Mouse (Mus musculus) kidney, postnatal 4 days (tissue): Measurements from ENCODE around the gene Cd68.
A peak's percentile ranks its signal among the peaks of the same experiment; 100 is the strongest.
"Not testable (repeated sequence)": the region's sequence is repeated elsewhere in the genome, so short reads cannot be mapped to it uniquely, and the experiment has no call there.

Source experiments
- DNase-seq, 2 experiments: peaks; one replicate each; pipeline ENCODE4 v3.0.0; 2021; ENCODE audit warnings: mixed read lengths in 2 of 2

Cd68 gene

GRCm38 (mm10) chr11:69665457-69665960 lies 444 bp downstream of the Cd68 start:
- peak in 1 of 2 experiments; percentile 23 for DNase-seq

- no peak for DNase-seq
These were observed 1.1 kb downstream of the Cd68 start for GRCm38 (mm10) chr11:69664841-69665240.

- DNase-seq, result no peak
These were observed 2.2 kb downstream of the Cd68 start for GRCm38 (mm10) chr11:69663795-69664194.

DNA sequence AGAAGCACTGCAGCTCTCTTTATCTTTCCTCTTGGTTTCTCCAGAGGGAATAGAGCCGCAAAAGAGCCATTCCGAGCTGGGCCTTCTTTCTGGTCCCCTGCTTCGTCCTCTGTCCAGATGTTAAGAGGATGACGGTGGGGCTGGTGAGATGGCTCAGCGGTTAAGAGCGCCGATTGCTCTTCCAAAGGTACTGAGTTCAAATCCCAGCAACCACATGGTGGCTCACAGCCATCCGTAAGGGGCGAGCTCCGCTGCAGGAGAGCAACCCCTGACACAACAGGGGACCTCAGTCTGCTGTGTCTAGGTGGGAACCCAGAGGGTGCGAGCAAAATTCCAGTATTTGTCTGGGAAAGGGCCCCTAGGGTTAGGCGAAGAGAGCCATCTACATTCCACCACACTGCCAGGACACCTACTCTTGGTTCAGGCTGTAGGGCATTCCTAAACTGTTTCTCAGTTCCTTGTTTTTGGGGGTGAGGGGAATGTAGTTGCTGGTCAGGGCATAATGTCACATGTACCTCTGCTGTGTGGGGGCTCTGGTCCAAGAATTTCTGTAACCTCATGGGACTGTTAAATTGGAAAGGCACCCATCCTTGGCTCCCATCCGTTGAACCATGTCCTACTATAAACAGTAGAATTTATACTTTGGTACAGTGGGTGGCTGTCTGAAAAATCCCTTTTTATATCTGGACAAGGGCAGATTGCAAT lies 2.8 kb downstream of the Cd68 start:
- DNase-seq, result no peak

DNA sequence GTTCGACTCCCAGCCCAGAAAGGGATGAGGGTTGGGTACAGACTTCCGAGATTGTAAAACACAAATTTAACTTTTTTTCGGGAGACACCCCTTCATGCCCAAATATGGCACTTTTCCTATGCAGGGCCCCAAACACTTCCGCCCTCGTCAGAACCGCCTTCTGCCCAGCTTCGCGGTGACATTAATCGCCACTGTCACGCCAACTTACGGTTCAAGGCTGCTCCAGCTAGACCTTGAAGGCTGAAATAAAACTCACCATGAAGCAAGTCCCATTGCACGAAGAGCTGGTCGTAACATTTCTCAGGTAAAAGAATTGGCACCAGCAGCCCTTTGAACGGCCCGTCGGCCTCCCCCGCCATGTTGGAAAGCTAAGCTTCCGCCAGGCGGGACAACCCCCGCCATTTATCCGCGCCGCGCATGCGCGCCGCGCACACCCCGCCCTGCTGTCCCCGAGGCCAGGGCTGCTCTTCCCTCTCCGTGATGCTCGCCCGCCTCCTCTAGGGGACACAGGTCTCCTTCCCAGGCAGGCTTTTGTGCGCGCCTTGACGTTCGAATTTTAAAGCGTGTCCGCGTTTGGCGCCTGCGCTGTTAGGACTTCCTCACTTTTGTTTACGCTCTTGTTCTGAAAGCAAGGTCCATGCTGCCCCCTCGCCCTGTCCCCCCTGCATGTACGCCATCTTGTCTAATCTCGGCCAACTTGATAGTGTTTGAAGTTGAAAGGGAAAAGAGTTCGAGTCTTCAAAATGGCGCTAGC lies 3.6 kb downstream of the Cd68 start, which contains the start of gene Mpdu1:
Mpdu1 (minus strand) TSS at position 430 of the 754 bp plus-strand sequence.
- DNase-seq, result peak; percentile 94 to 97

GRCm38 (mm10) chr11:69661221-69661881 lies 4.6 kb downstream of the Cd68 start:
- DNase-seq, result no peak

DNA sequence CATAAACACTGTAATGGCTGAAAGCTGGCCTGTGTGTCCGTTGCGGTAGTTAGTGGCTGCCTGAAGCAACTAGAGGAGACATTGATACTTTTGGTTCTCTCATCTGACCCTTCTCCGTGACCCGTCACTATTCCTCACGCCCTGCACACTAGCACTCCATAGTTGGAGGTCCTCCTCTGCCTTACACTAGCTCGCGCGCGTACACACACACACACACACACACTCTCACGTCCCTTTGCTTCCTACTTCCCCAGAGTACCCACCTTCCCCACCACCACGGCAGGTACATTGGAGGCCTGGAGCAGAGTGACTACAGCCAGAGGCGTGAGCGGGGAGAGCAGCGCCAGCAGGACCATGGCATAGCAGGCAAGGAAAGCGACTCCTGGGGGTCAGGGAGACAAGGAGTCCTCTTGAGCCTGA lies 8.5 kb downstream of the Cd68 start:
- DNase-seq, result peak in 1 of 2 experiments; percentile 9

DNA sequence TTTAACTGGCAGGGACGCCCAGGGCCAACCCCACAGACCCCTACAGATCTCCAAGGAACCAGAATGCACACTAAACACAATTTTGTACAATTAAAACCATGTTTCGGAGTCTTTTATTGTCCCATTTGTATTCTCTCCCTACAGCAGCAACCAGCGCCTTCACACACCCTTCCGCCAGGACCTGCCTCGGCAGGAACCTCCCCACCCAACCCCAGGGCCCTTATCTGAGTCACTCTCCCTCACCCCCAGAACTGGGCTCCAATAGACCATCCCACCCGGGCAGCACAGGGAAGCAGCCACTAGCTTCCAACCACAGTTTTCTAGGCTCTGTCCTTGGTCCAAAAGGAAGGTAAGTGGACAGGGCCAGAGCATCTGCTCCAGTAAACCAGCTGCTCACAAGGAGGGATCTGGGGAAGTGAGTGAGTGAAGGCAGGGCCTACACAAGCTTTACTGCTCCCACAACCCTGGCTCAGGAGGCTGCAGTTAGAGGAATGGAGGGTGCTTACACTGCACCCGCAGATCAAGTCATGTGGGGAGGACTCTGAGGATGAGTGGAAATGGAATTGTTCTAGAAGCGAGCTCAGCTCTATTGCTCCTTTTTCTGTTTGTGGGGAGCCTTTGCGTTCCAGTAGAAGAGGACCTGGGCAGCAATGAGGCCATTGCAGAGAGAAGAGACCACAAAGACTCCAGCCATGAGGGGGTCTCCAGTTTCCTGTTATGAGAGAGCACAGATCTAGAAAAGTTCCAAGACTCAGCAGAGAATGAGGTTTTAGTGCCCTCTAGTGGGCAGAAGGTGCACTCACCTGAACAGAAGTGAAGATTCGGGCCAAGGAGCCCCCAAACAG lies 9.1 kb downstream of the Cd68 start:
- DNase-seq, result peak; percentile 67 to 73

GRCm38 (mm10) chr11:69656065-69656455 lies 9.9 kb downstream of the Cd68 start:
- DNase-seq, result peak in 1 of 2 experiments; percentile 14

DNA sequence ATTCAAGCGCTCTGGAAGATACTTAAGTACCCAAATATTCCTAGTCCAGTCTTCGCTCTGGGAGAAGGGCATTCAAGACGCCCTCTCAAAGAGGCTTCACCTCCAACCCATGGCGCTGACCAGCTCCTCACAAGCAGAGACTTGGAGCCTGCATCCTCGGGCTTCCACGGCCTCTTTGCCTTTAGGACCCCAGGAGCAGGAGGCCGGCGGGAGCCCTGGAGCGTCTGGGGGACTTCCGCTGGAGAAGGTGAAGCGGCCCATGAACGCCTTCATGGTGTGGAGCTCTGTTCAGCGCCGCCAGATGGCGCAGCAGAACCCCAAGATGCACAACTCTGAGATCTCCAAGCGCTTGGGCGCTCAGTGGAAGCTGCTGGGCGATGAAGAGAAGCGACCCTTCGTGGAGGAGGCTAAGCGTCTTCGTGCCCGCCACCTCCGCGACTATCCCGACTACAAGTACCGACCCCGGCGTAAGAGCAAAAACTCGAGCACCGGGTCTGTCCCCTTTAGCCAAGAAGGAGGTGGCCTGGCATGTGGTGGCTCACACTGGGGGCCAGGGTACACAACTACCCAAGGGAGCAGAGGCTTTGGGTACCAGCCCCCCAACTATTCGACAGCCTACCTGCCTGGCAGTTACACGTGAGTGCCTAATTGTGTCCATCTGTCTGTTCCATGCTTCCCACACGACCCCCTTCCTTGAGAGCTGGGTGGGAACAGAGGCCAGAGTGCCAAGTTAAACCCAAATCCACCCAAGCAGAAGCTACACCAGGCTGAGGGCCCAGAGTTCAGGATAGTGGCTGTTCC lies 10.5 kb downstream of the Cd68 start, which contains the start of gene Sox15:
Sox15 (plus strand) TSS at position 51 of the 801 bp plus-strand sequence.
- peak; percentile 85 to 91 for DNase-seq

GRCm38 (mm10) chr11:69654760-69655159 lies 11.2 kb downstream of the Cd68 start:
- peak; percentile 23 to 35 for DNase-seq

GRCm38 (mm10) chr11:69653399-69653798 lies 12.6 kb downstream of the Cd68 start:
- DNase-seq, result no peak

- no peak for DNase-seq
These were observed 20.1 kb downstream of the Cd68 start for GRCm38 (mm10) chr11:69645860-69646259.

- no peak for DNase-seq
These were observed 30.5 kb downstream of the Cd68 start for GRCm38 (mm10) chr11:69635471-69635870.

DNA sequence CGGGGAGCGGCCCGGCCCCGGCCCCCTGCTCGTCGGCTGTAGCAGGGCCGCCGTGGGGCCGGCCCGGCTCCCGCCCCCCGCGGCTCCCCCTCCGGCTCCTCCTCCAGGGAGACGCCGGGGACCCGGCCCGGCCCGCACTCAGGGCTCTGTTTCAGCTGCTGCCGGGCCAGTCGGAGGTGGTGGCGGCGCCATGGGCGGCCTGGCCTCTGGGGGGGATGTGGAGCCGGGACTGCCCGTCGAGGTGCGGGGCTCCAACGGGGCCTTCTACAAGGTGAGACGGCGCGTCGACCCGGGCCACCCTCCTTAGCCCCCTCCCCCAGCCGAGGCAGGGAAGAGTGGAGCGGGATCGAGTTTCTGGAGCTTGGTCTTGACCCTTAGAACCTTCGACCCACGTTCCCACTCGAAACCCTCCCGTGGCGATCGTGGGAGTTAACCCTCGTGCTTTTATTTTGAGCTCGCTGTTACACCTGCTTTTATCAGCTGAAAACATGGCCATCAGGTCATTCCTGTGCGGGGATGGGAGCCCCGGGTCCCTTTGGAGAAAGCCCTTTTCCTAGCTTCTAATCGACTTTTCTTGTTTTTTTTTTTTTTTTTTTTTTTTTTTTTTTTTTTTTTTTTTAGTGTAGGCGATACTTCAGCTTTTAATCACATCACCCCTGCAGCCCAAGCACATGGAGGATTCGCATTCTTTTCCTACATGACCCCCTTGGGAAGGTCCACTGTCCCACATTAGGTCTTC lies 32.7 kb downstream of the Cd68 start:
- DNase-seq, result peak in 1 of 2 experiments; percentile 87

GRCm38 (mm10) chr11:69632284-69633089 lies 33.5 kb downstream of the Cd68 start, which contains the start of gene Fxr2:
Gene Fxr2 (plus strand): TSS chr11:69632990.
- peak; percentile 100 for DNase-seq

DNA sequence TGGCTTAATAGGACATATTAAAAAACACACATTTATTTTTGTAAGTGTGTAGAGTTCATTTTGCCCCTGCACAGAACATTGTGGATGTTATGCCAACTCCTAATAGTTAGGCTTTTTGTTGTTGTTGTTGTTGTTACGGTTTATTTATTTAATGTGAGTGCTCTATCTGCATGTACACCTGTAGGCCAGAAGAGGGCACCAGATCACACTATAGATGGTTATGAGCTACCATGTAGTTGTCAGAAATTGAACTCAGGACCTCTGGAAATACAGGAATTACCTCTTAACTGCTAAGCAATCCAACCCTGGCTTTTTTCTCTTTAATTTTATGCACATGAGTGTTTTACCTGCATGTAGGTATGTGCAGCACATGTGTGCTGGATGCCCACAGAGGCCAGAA lies 36.2 kb downstream of the Cd68 start:
- no peak for DNase-seq

GRCm38 (mm10) chr11:69628286-69628685 lies 37.7 kb downstream of the Cd68 start:
- peak; percentile 88 to 89 for DNase-seq

DNA sequence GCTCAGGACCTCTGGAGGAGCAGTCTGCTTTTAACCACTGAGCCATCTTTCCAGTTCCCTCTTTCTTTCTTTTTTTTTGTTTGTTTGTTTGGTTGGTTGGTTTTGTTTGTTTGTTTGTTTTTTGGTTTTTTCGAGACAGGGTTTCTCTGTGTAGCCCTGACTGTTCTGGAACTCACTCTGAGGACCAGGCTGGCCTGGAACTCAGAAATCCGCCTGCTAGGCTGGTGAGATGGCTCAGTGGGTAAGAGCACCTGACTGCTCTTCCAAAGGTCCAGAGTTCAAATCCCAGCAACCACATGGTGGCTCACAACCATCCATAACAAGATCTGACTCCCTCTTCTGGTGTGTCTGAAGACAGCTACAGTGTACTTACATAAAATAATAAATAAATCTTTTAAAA lies 41.6 kb downstream of the Cd68 start:
- DNase-seq, result not testable (repeated sequence)

DNA sequence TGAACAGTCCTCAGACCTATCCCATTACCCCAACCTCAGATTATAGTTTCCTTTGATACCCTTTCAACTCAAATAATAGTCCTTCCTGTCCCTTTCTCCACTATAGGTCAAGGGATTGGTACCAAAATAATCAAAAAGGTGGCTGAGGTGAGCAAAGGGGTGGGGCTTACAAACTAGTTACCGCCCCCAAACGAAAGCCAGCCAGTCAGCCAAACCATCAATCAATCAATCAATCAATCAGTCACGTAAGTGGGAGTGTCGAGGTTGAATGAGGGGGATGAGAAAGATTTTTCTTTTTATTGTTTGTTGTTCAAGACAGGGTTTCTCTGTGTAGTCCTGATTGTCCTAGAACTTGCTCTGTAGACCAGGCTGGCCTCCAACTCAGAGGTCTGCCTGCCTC lies 42.9 kb downstream of the Cd68 start:
- no peak for DNase-seq
